Mouse (Mus musculus) hindbrain, embryonic 11.5 days (tissue): ENCODE data around the gene Rrbp1. TPM values are rescaled to one million over a fixed set of nuclear protein-coding genes. Genes with fewer than 3 reads are reported as not detected.

ENCODE experiments used
- ATAC-seq: fragments of 200-750 bp; cut with Nextera tagmentation; 2 replicates; pipeline ENCODE4 v1.8.0; 2017; ENCODE audit warnings: mild to moderate bottlenecking, moderate TSS enrichment, moderate library complexity; ENCODE audit not compliant: low FRiP score
- DNase-seq: peaks from one replicate; pipeline ENCODE4 v3.0.0-alpha.2; 2015; ENCODE audit warnings: low spot score
- H3K27ac ChIP-seq: fragments of 300-500 bp; sonication (generic); 2 replicates; pipeline ENCODE4 v1.5.1; 2014; ENCODE audit warnings: mild to moderate bottlenecking, low read depth, low read length
- H3K27me3 ChIP-seq: fragments of 300-500 bp; sonication (generic); 2 replicates; pipeline ENCODE4 v1.6.1; 2014; ENCODE audit warnings: mild to moderate bottlenecking, low read length, moderate library complexity, mixed read lengths; ENCODE audit not compliant: control insufficient read depth, insufficient read depth
- H3K36me3 ChIP-seq: fragments of 300-500 bp; sonication (generic); 2 replicates; pipeline ENCODE4 v1.6.1; 2014; ENCODE audit warnings: mild to moderate bottlenecking, low read length, moderate library complexity, mixed read lengths; ENCODE audit not compliant: control insufficient read depth, insufficient read depth
- H3K4me1 ChIP-seq: fragments of 300-500 bp; sonication (generic); replicated peaks from 2 replicates; pipeline ENCODE4 v1.6.1; 2014; ENCODE audit warnings: low read length, mixed read lengths; ENCODE audit not compliant: control insufficient read depth, insufficient read depth
- H3K4me2 ChIP-seq: fragments of 300-500 bp; sonication (generic); replicated peaks from 2 replicates; pipeline ENCODE4 v1.6.1; 2014; ENCODE audit warnings: mild to moderate bottlenecking, low read depth, low read length
- H3K4me3 ChIP-seq: fragments of 300-500 bp; sonication (generic); 2 replicates; pipeline ENCODE4 v1.5.1; 2014; ENCODE audit warnings: low read depth, low read length
- H3K9ac ChIP-seq: fragments of 300-500 bp; sonication (generic); 2 replicates; pipeline ENCODE4 v1.6.1; 2014; ENCODE audit warnings: low read depth, low read length
- H3K9me3 ChIP-seq: fragments of 300-500 bp; sonication (generic); 2 replicates; pipeline ENCODE4 v1.6.1; 2016; ENCODE audit warnings: low read length; ENCODE audit not compliant: control insufficient read depth
- whole genome bisulfite sequencing: fragments of 180-500 bp; shearing (Covaris S2); extraction: QIAGEN DNeasy Blood & Tissue Kit; methylation state at CpG from one replicate; pipeline ENCODE4 v1.1.7; 2014; 5-methylcytosine and 5-hydroxymethylcytosine counted together
- polyA plus RNA-seq: library from polyadenylated mRNA; unstranded; fragments of >200 nt; fragmentation: Nextera tagmentation; extraction: Ambion mirVana; gene quantifications from 2 replicates; pipeline ENCODE4 v1.2.1, GENCODE M21; 2014

Rrbp1 gene
- polyA plus RNA-seq, 1 experiment from 2014 or later, result 63.9 TPM

DNA sequence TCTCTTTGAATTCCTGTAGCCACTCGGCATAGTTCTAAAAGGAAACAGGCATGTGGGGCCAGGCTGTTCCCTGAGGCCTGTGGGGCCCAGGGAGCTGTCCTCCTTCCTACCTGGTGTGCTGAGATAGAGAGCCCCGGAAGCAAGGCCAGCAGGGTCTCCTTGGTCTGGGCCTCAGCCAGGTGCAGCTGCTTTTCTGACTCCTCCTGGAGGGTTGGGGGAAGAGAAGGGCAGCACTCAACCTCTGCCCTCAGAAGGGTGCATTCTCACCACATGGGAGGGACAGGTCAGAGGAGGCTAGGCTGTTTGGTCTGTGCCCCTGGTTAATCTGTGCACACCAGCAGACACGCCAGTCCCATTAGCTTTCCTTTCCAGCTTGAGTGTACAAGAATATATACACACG, 56.1 kb downstream of the Rrbp1 start:
- ATAC-seq (no peak), DNase-seq (no peak)
- Histone ChIP-seq H3K4me3 (no peak overlapping the region), H3K9me3 (no peaks in the 10 kb centered on the region), H3K27ac (no peak overlapping the region), H3K36me3 (peaks cover 2% of the 10 kb centered on the region; the same call in 1 of the 2 replicates), H3K27me3 (no peaks in the 10 kb centered on the region), H3K4me1 (no peaks in the 10 kb centered on the region), H3K9ac (no peak overlapping the region), H3K4me2 (no peak overlapping the region)
- WGBS, result 83% methylated on average over 4 of the region's 4 CpGs

DNA sequence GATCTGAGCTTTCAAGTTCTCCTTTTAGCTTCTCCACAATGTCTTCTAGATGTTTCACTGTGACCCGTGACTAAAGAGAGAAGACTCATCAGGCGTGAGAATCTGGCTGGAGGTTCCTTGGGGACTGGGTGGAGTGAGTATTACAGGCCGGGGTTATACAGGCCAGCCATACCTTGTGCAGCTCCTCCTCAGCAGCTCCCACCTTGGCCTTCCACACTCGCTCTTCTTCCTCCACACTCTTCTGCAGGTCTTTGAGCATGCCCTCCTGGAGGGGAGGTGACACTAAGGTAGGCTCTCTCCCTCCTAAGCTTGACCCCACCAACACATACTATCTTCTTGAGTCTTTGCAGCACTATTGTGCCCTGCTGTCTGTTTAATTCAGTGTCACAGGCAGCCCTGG, 57.1 kb downstream of the Rrbp1 start:
- no peak for ATAC-seq
- DNase-seq, result no peak
- 85% methylated on average over 4 of the region's 4 CpGs for WGBS

DNA sequence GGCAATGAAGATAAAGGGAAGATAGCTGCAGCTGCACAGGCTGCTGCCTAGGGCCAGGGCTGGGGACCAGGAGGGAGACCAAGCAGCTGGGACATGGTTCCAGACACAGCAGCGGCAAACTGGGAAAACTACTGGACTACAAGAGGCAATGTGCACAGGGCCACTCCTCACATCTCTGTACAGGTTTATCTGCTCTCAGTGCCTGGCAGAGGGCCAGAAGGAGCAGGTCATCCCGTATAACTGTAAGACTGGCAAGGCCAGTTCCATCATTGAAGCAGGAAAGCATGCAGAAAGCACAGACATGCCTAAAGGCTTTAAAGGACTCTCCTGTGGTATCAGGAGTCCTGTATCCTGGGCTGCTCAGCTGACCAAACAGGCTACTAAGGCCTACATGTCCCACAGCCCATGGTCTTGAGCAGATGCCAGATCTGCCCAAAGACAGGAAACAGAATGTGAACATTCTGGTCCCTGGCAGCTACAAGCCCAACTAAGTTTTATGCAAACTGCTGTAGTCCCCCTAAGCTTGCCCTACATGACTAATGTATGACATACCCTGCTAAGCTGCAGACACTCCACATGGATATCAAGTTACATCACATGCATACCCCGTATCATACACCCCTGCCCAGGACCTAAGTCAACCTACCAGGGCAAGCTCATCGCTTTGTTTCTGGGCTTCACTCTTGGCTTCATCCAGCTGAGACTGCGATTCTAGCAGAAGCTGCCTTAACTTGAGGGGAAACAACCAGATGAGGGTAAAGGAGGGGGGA, 59.3 kb downstream of the Rrbp1 start:
- 88% methylated on average over 5 of the region's 5 CpGs for WGBS
- DNase-seq (no peak), ATAC-seq (no peak)
- Histone ChIP-seq H3K4me2 (no peak overlapping the region), H3K4me3 (no peak overlapping the region), H3K9ac (no peak overlapping the region), H3K27me3 (no peaks in the 10 kb centered on the region), H3K9me3 (no peaks in the 10 kb centered on the region), H3K36me3 (peaks cover 3% of the 10 kb centered on the region; the same call in 1 of the 2 replicates), H3K27ac (no peak overlapping the region), H3K4me1 (no peaks in the 10 kb centered on the region)

More for the DNA sequence above, 57.1 kb downstream of the Rrbp1 start:
- Histone ChIP-seq H3K4me1 (no peaks in the 10 kb centered on the region), H3K9me3 (no peaks in the 10 kb centered on the region), H3K4me3 (no peak overlapping the region), H3K9ac (no peak overlapping the region), H3K4me2 (no peak overlapping the region), H3K36me3 (peaks cover 3% of the 10 kb centered on the region; the same call in 1 of the 2 replicates), H3K27ac (no peak overlapping the region), H3K27me3 (no peaks in the 10 kb centered on the region)

DNA sequence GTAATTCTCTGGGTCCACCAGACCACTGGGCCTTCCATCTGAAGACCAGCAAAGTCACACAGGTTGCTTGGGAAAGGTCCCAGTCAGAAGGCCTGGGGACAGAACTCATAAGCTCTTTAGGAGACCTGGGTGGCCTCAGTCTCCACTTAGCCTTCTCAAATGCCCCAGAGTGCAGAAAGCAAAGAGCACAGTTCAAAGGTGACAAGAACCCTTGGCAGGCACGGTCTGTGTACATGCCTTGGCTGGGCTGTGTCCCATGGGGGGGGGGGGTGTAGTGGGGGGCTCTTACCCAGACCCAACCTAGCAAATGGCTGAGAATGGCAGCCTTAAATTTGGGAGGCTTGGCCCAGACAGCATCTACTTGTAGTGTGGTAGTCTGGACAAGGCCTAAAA, 60.0 kb downstream of the Rrbp1 start:
- WGBS, result 70% methylated on average over 1 of the region's 1 CpGs
- no peaks in the 10 kb centered on the region for H3K27me3 ChIP-seq
- no peaks in the 10 kb centered on the region for H3K9me3 ChIP-seq
- no peak overlapping the region for H3K27ac ChIP-seq
- DNase-seq, result no peak
- ATAC-seq, result no peak
- peaks cover 3% of the 10 kb centered on the region; the same call in 1 of the 2 replicates for H3K36me3 ChIP-seq
- no peak overlapping the region for H3K4me3 ChIP-seq
- no peak overlapping the region for H3K4me2 ChIP-seq
- H3K4me1 ChIP-seq, result no peaks in the 10 kb centered on the region
- no peak overlapping the region for H3K9ac ChIP-seq

DNA sequence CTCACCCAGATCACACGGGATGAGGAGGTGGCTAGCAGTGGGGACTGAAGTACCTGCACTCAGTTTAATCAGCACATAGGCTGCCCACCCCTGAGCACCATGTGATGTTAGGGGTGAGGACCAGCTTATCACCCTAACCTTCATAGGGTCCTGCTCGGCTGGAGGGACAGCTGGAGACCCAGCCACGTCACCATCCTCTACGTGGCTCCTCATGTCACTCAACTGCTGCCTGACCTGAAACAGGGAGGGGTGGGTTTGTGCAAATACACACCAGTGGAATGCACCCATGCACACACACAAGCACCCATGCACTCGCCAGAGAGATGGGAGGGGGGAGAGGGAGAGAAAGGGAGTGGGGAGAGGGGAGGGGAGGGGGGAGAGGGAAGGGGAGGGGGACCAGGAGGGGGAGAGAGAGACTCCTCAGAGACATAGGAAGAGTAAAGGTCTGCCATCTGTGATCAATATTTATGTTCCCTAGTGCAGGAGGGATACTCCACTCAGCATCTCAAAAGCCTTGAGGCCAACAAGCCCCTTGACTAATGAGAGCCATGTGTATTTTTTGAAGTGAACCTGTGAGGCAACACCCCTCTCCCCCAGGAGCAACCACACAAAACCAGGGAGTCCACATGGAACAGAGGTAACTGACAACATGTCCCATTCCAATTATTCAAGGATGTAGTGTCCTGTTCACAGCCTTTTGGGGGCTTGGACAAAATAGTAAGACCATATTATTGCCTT, 60.6 kb downstream of the Rrbp1 start:
- no peak for DNase-seq
- Histone ChIP-seq H3K4me2 (no peak overlapping the region), H3K4me3 (no peak overlapping the region), H3K36me3 (peaks cover 3% of the 10 kb centered on the region; the same call in 1 of the 2 replicates), H3K9ac (no peak overlapping the region), H3K27me3 (no peaks in the 10 kb centered on the region), H3K9me3 (no peaks in the 10 kb centered on the region), H3K4me1 (no peaks in the 10 kb centered on the region), H3K27ac (no peak overlapping the region)
- ATAC-seq, result no peak
- 91% methylated on average over 4 of the region's 5 CpGs for WGBS

DNA sequence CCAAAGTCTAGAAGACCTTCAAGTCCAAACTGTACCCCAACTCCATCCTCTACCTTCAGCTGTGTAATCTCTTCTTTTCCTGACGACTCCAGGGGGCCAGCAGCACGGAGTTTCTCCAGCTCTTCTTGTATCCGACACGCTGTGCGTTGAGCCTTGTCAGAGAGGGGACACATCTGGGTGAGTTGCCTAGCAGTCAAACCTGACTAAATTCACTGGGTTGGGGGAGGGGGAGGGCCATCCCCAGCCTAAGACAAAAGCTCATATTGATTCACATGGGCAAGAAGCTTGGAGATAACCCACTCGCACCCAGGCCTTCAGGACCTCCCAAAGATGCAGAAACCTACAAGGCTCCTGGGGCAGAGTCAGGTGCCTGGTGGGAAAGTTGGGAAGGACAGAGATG, 61.8 kb downstream of the Rrbp1 start:
- no peak overlapping the region for H3K9ac ChIP-seq
- no peak overlapping the region for H3K27ac ChIP-seq
- ATAC-seq (no peak), DNase-seq (no peak)
- H3K4me2 ChIP-seq, result no peak overlapping the region
- H3K4me1 ChIP-seq, result no peaks in the 10 kb centered on the region
- WGBS, result 91% methylated on average over 6 of the region's 6 CpGs
- H3K9me3 ChIP-seq, result no peaks in the 10 kb centered on the region
- peaks cover 5% of the 10 kb centered on the region; the same call in 1 of the 2 replicates for H3K36me3 ChIP-seq
- no peak overlapping the region for H3K4me3 ChIP-seq
- no peaks in the 10 kb centered on the region for H3K27me3 ChIP-seq

DNA sequence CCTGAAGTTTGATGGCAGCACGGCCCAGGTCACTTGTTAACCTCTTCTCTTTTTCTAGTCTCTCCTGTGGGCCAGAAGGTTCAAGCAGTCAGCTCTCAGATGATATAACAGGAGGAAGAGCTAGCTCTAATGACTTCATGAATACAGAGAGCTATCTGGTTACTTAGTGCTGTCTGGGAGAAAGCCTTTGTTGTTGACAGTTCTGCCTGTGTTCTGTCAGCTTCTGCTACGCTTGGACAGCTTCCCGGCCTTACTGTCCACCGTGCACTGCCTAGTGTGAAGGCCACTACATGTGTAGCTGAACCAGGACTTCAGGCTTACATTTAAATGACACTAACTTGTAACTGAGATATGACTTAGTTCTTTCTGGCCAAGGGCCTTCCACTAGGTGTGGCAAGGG, 62.6 kb downstream of the Rrbp1 start:
- peaks cover 5% of the 10 kb centered on the region; the same call in 1 of the 2 replicates for H3K36me3 ChIP-seq

DNA sequence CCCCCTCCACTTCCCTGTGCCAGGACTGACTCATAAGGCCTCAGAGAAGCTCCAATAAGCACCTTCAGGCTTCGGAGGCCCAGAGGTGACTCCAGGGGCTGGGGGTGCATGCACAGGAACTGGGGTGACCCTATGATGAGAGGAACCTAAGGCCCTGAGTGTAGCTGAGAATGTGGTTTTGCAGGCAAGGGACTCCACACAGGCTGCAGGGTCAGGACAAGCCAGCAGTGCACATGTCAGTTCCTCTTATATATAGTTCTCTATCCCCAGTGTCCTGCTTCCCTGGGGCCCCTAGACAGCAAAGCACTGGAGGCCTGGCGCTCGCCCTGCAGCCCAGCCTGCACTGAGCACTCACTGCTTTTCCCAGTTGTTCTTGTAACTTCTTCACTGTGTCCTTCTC, 63.1 kb downstream of the Rrbp1 start:
- peaks cover 5% of the 10 kb centered on the region; the same call in 1 of the 2 replicates for H3K36me3 ChIP-seq
- no peaks in the 10 kb centered on the region for H3K4me1 ChIP-seq
- H3K9me3 ChIP-seq, result no peaks in the 10 kb centered on the region
- WGBS, result 100% methylated on average over 3 of the region's 3 CpGs
- no peak for DNase-seq
- H3K27ac ChIP-seq, result no peak overlapping the region
- H3K27me3 ChIP-seq, result no peaks in the 10 kb centered on the region
- no peak overlapping the region for H3K4me2 ChIP-seq
- ATAC-seq, result no peak
- H3K4me3 ChIP-seq, result no peak overlapping the region
- no peak overlapping the region for H3K9ac ChIP-seq

More for the DNA sequence above, 62.6 kb downstream of the Rrbp1 start:
- H3K27me3 ChIP-seq, result no peaks in the 10 kb centered on the region
- no peak for DNase-seq
- H3K4me2 ChIP-seq, result no peak overlapping the region
- no peaks in the 10 kb centered on the region for H3K9me3 ChIP-seq
- no peak overlapping the region for H3K27ac ChIP-seq
- H3K4me1 ChIP-seq, result no peaks in the 10 kb centered on the region
- ATAC-seq, result no peak
- H3K4me3 ChIP-seq, result no peak overlapping the region
- H3K9ac ChIP-seq, result no peak overlapping the region
- WGBS, result 94% methylated on average over 4 of the region's 4 CpGs
